Mouse (Mus musculus) frontal cortex, postnatal 10 days (tissue): Measurements from ENCODE around the gene Mrgprb1.
"Not testable (repeated sequence)": the region's sequence is repeated elsewhere in the genome, so short reads cannot be mapped to it uniquely, and the experiment has no call there.

Experiments used
- DNase-seq, 2 experiments: peaks; one replicate each; pipeline ENCODE4 v3.0.0; 2022; ENCODE audit warnings: low spot score in 2 of 2, mixed read lengths in 1 of 2

Gene Mrgprb1

DNA sequence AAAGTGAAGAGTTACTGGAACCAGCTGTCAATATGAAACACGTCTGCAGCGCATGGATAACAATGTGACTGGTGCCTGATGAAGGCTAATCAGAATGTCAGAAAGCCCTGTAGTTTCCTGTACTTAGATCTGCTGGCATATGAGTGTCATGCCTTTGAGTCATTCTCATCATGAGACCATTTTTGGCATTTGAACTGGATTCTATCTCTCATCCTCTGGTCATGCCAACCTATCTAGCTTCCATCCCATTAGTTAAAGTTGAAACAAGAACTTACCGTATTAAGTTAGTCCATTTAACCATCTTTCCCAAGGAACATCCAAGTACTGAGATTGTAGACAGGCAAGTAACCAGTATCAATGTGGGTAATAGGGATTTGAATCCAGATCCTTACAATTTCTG lies at the start of gene Mrgprb1:
Gene Mrgprb1, minus strand, starts transcription at position 101 of the 400 bp plus-strand sequence.
- no peak for DNase-seq

DNA sequence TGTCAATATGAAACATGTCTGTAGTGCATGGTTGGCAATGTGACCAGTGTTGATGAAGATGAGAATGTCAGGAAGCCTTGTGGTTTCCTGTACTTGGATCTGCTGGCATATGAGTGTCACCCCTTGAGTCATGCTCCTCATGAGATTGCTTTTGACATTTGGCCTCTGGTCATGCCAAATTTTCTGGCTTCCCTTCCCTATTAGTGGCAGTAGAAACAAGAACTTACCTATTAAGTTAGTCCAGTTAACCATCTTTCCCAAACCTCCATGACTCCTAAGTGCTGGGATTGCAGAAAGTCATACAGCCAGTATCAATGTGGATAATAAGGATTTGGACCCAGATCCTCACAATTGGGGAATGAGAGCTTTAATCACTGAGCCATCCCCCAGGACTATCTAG lies 43.1 kb upstream of the Mrgprb1 start, which contains the start of gene Mrgprx2:
Gene Mrgprx2, minus strand, starts transcription at position 101 of the 400 bp plus-strand sequence.
- DNase-seq, result no peak

GRCm38 (mm10) chr7:48436581-48436980 lies 19.6 kb downstream of the Mrgprb1 start:
- no peak for DNase-seq

DNA sequence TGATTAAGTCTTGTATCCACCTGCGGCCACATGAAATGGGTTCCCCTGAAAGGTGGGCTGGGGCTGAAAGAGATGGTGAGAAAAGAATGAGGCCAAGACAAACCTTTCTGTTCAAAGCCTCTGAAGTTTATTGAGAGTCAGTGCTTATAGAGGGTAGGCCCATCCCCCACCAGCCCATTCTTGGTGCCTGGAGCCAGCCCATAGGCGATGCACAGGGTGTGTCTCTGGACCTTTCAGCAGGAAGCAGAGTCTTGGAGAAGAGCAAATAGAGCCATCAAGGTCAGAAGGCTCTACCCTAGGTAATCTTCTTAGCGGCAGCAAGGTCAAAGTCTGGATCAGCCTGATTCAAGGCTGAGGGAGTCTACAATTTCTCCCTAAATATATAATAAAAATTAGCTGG lies 20.2 kb downstream of the Mrgprb1 start:
- not testable (repeated sequence) for DNase-seq
